9 mouse cellular contexts compared by ENCODE assay signal in the genomic region with DNA sequence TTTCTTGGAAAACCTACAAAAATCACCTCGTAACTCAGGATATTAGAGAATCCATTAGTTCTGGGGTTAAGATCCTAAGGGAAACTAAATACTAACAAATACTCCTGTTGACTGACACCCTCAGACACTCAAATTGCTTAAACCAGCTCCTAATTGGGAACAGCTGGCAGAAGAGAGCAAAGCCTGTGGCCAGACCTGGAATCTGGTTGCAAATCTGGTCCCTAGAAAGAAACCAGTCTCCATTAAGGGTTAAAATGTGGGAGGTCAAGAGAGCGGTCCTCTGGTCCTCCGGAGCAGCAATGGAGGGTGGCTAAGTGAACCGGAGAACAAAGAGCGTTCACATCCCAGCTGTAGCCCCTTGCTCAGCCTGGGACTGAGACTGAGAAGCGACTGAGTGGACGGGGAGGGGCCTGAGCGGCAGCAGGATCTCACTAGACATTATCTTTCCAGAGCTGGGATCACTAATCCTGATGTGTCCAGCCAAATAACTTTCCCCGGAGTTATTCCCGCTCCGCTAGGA. TPM values are rescaled to one million over a fixed set of nuclear protein-coding genes. Genes with fewer than 3 reads are reported as not detected.
A peak's percentile ranks its signal among the peaks of the same experiment; 100 is the strongest.
DNase-seq lines count a peak whose midpoint lies in the region; ATAC-seq and TF ChIP-seq lines count a peak whose summit lies in the region.
"Had no signal": no experiment of that assay in that cellular context is flagged by ENCODE, and none has a peak within 500 bp of the region (broad histone marks: within the 10 kb centered on the region; RNA-seq: fewer than 3 reads in every experiment).

No protein-coding gene starts in this region.

- peaks cover 56% of the 10 kb centered on the region for H3K4me1 ChIP-seq in heart, embryonic 10.5 days
- H3K4me1 ChIP-seq in hindbrain, embryonic 12.5 days = peaks cover 35% of the 10 kb centered on the region
- H3K4me1 ChIP-seq in midbrain, postnatal 0 days (ENCODE audit: insufficient read depth, low read length) = 0 out of 2 replicates have a peak, but pooled peaks cover 9% of the 10 kb centered on the region

- H3K4me3 ChIP-seq in heart, embryonic 10.5 days = peak overlapping the region; percentile 12; the same call in 1 of the 2 replicates
- H3K4me3 ChIP-seq in hindbrain, embryonic 12.5 days = no peak overlapping the region
- no peak overlapping the region for H3K4me3 ChIP-seq in midbrain, postnatal 0 days (ENCODE audit: low read depth, low read length)

- ATAC-seq in hindbrain, embryonic 12.5 days (ENCODE audit: low FRiP score) = peak; percentile 76
- peak; percentile 50; the same call in 1 of the 2 replicates for ATAC-seq in midbrain, postnatal 0 days (ENCODE audit: low FRiP score)

- peak overlapping the region; percentile 86 for H3K27ac ChIP-seq in heart, embryonic 10.5 days
- peak overlapping the region; percentile 71 for H3K27ac ChIP-seq in hindbrain, embryonic 12.5 days
- H3K27ac ChIP-seq in midbrain, postnatal 0 days (ENCODE audit: low read depth, low read length) = no peak overlapping the region; the same call in 1 of the 2 replicates

- WGBS in heart, embryonic 10.5 days = 20% methylated on average over 11 of the region's 11 CpGs
- WGBS in hindbrain, embryonic 12.5 days = 15% methylated on average over 11 of the region's 11 CpGs
- WGBS in midbrain, postnatal 0 days = 28% methylated on average over 11 of the region's 11 CpGs

- no peaks in the 10 kb centered on the region for H3K36me3 ChIP-seq in heart, embryonic 10.5 days
- H3K36me3 ChIP-seq in hindbrain, embryonic 12.5 days = no peaks in the 10 kb centered on the region
- no peaks in the 10 kb centered on the region for H3K36me3 ChIP-seq in midbrain, postnatal 0 days (ENCODE audit: insufficient read depth, low read length)

- no peak overlapping the region for H3K9ac ChIP-seq in hindbrain, embryonic 12.5 days
- H3K9ac ChIP-seq in midbrain, postnatal 0 days (replicated peaks; ENCODE audit: low read length, poor library complexity, severe bottlenecking) = no peak overlapping the region

- no peaks in the 10 kb centered on the region for H3K9me3 ChIP-seq in heart, embryonic 10.5 days
- no peaks in the 10 kb centered on the region for H3K9me3 ChIP-seq in hindbrain, embryonic 12.5 days (replicated peaks)
- no peaks in the 10 kb centered on the region for H3K9me3 ChIP-seq in midbrain, postnatal 0 days (ENCODE audit: low read length)

- no peak for TF ChIP-seq POLR2A in brain, embryonic 14.5 days (IDR thresholded peaks at IDR 0.05; ENCODE audit: borderline replicate concordance, extremely low read depth, insufficient read depth, insufficient read length, poor library complexity, severe bottlenecking)

- TF ChIP-seq CTCF in brain, embryonic 14.5 days (IDR thresholded peaks at IDR 0.05; ENCODE audit: borderline replicate concordance, extremely low read depth, insufficient read depth, insufficient read length) = no peak
- TF ChIP-seq CTCF in midbrain, postnatal 0 days (IDR thresholded peaks at IDR 0.05) = no peak

- H3K27me3 ChIP-seq in heart, embryonic 10.5 days (ENCODE audit: insufficient read depth, poor library complexity, severe bottlenecking) = no peaks in the 10 kb centered on the region
- no peaks in the 10 kb centered on the region for H3K27me3 ChIP-seq in hindbrain, embryonic 12.5 days
- no peaks in the 10 kb centered on the region for H3K27me3 ChIP-seq in midbrain, postnatal 0 days (ENCODE audit: insufficient read depth, low read length)
- H3K27me3 ChIP-seq: CH12.LX had no signal

- no peak for DNase-seq in heart, embryonic 10.5 days (ENCODE audit: low spot score)
- DNase-seq in heart, adult 9 months (ENCODE audit: low spot score in 2 of 2) = no peak
- DNase-seq in brain, embryonic 14.5 days (ENCODE audit: low read depth) = peak; percentile 42
- peak; percentile 60 for DNase-seq in midbrain, postnatal 0 days (ENCODE audit: low spot score)
- DNase-seq in spleen, postnatal 36 days (ENCODE audit: low spot score in 2 of 2) = no peak
- no peak for DNase-seq in frontal cortex, postnatal 36 days (ENCODE audit: low spot score in 2 of 2)
- no peak for DNase-seq in layer of hippocampus, adult 8-10 months (ENCODE audit: low spot score in 2 of 2)

- H3K4me2 ChIP-seq in hindbrain, embryonic 12.5 days (replicated peaks) = peak overlapping the region; percentile 24; the same call in 1 of the 2 replicates
- no peak overlapping the region; the same call in 1 of the 2 replicates for H3K4me2 ChIP-seq in midbrain, postnatal 0 days (ENCODE audit: low read depth, low read length, poor library complexity, severe bottlenecking)

RNA-seq across cellular contexts. Expression of a gene that starts 51.4 kb away (rescaled TPM):
- polyA plus RNA-seq in heart, embryonic 10.5 days (2016; fragmentation: Nextera tagmentation; extraction: Ambion mirVana) = 4.8 and 5.6 TPM in 2 replicates
- 13.6 and 20.8 TPM in 2 replicates for polyA plus RNA-seq in brain, embryonic 14.5 days (2012; rRNA removed)
- 3.2 and 3.6 TPM in 2 replicates for polyA plus RNA-seq in hindbrain, embryonic 12.5 days (2016; fragmentation: Nextera tagmentation; extraction: Ambion mirVana)
- 53.9 and 58.5 TPM in 2 replicates for total RNA-seq in midbrain, postnatal 0 days (2014; rRNA removed)
- polyA plus RNA-seq in midbrain, postnatal 0 days (2015; fragmentation: Nextera tagmentation; extraction: Ambion mirVana) = 3.7 and 3.8 TPM in 2 replicates
- 10 to 100 TPM; 10.8 to 14.7 (median 12.3) TPM for total RNA-seq in layer of hippocampus, adult 8-10 months (2022)
- total RNA-seq: CH12.LX had no signal

Comparison
In these comparisons a context has a peak if more than half of its experiments do, and no peak if none do; other contexts are left out.
1. DNase-seq: peak in brain, embryonic 14.5 days (single experiment) and midbrain, postnatal 0 days (single experiment); none in heart, embryonic 10.5 days (single experiment), heart, adult 9 months (0 of 2), spleen, postnatal 36 days (0 of 2), frontal cortex, postnatal 36 days (0 of 2) and layer of hippocampus, adult 8-10 months (0 of 2).